Mouse (Mus musculus) liver, embryonic 13.5 days (tissue): Measurements from ENCODE around the gene Tmem80. TPM values are rescaled to one million over a fixed set of nuclear protein-coding genes. Genes with fewer than 3 reads are reported as not detected.

Experiments
- ATAC-seq: fragments of 200-750 bp; cut with Nextera tagmentation; 2 replicates; pipeline ENCODE4 v1.8.0; 2017; ENCODE audit warnings: low read depth, mild to moderate bottlenecking, moderate number of reproducible peaks, moderate library complexity
- DNase-seq: peaks from one replicate; pipeline ENCODE4 v3.0.0; 2022
- H3K27ac ChIP-seq: fragments of 300-500 bp; sonication (generic); 2 replicates; pipeline ENCODE4 v1.5.1; 2015; ENCODE audit warnings: moderate library complexity, mild to moderate bottlenecking, inconsistent platforms
- H3K27me3 ChIP-seq: fragments of 300-500 bp; sonication (generic); 2 replicates; pipeline ENCODE4 v1.6.1; 2015; ENCODE audit warnings: mild to moderate bottlenecking, inconsistent platforms
- H3K36me3 ChIP-seq: fragments of 300-500 bp; sonication (generic); 2 replicates; pipeline ENCODE4 v1.6.1; 2015; ENCODE audit warnings: mild to moderate bottlenecking, inconsistent platforms
- H3K4me1 ChIP-seq: fragments of 300-500 bp; sonication (generic); replicated peaks from 2 replicates; pipeline ENCODE4 v1.6.1; 2015; ENCODE audit warnings: inconsistent platforms
- H3K4me2 ChIP-seq: fragments of 300-500 bp; sonication (generic); 2 replicates; pipeline ENCODE4 v1.6.1; 2015; ENCODE audit warnings: inconsistent platforms, mild to moderate bottlenecking, moderate library complexity
- H3K4me3 ChIP-seq: fragments of 300-500 bp; sonication (generic); replicated peaks from 2 replicates; pipeline ENCODE4 v1.5.1; 2015; ENCODE audit warnings: mild to moderate bottlenecking, inconsistent platforms
- H3K9ac ChIP-seq: fragments of 300-500 bp; sonication (generic); 2 replicates; pipeline ENCODE4 v1.6.1; 2015; ENCODE audit warnings: mild to moderate bottlenecking, inconsistent platforms
- H3K9me3 ChIP-seq: fragments of 300-500 bp; sonication (generic); replicated peaks from 2 replicates; pipeline ENCODE4 v1.6.1; 2016; ENCODE audit warnings: inconsistent platforms
- WGBS: fragments of 180-500 bp; shearing (Covaris S2); methylation state at CpG from one replicate; pipeline ENCODE4 v1.1.7; 2015; ENCODE audit not compliant: insufficient replicate concordance; 5-methylcytosine and 5-hydroxymethylcytosine counted together
- polyA plus RNA-seq: library from polyadenylated mRNA; unstranded; fragments of >200 nt; fragmentation: Nextera tagmentation; extraction: Ambion mirVana; gene quantifications from 2 replicates; pipeline ENCODE4 v1.2.1, GENCODE M21; 2015

Gene Tmem80
- 18.2 and 19.6 TPM in 2 replicates for polyA plus RNA-seq

GRCm38 (mm10) chr7:141327469-141328372, at the start of gene Tmem80, which contains the start of gene Deaf1:
Tmem80 (plus strand) TSS chr7:141327739.
Deaf1 (minus strand) TSS chr7:141327690.
- under 1% methylated on average over 105 of the region's 105 CpGs for WGBS
- peak within 1 kb of the TSS; percentile 94 for H3K27ac ChIP-seq
- peaks cover 48% of the 10 kb centered on the region for H3K4me1 ChIP-seq
- peak within 1 kb of the TSS; percentile 91 for H3K9ac ChIP-seq
- peak within 1 kb of the TSS; percentile 71 for H3K4me3 ChIP-seq
- peak within 1 kb of the TSS; percentile 87 for H3K4me2 ChIP-seq
- H3K27me3 ChIP-seq, result no peaks in the 10 kb centered on the region
- ATAC-seq, result peak; percentile 89
- DNase-seq, result peak; percentile 95
- H3K36me3 ChIP-seq, result peaks cover 20% of the 10 kb centered on the region
- H3K9me3 ChIP-seq, result no peaks in the 10 kb centered on the region

- H3K36me3 ChIP-seq, result no peaks in the 10 kb centered on the region
- ATAC-seq, result 0 out of 2 replicates have a peak, but pooled peaks have one; percentile 18
- 7% methylated on average over 46 of the region's 46 CpGs for WGBS
- no peak for DNase-seq
- no peak within 1 kb of the TSS for H3K9ac ChIP-seq
- no peaks in the 10 kb centered on the region for H3K9me3 ChIP-seq
- peaks cover 35% of the 10 kb centered on the region for H3K27me3 ChIP-seq
- H3K4me3 ChIP-seq, result peak within 1 kb of the TSS; percentile 47
- peaks cover 16% of the 10 kb centered on the region for H3K4me1 ChIP-seq
- no peak within 1 kb of the TSS for H3K27ac ChIP-seq
- H3K4me2 ChIP-seq, result peak within 1 kb of the TSS; percentile 70
Measured at GRCm38 (mm10) chr7:141278766-141279590, 48.6 kb upstream of the Tmem80 start, which contains the start of gene Sct. Sct (minus strand) TSS chr7:141279133.

- DNase-seq (no peak), ATAC-seq (no peak)
- peaks cover 35% of the 10 kb centered on the region for H3K27me3 ChIP-seq
- 69% methylated on average over 6 of the region's 6 CpGs for WGBS
- no peak overlapping the region for H3K4me2 ChIP-seq
- H3K36me3 ChIP-seq, result no peaks in the 10 kb centered on the region
- no peak overlapping the region for H3K27ac ChIP-seq
- no peak overlapping the region for H3K4me3 ChIP-seq
- H3K9me3 ChIP-seq, result no peaks in the 10 kb centered on the region
- H3K9ac ChIP-seq, result no peak overlapping the region
- peaks cover 16% of the 10 kb centered on the region for H3K4me1 ChIP-seq
Measured at GRCm38 (mm10) chr7:141281442-141281841, 46.1 kb upstream of the Tmem80 start.

GRCm38 (mm10) chr7:141282756-141283155, 44.8 kb upstream of the Tmem80 start:
- Histone ChIP-seq H3K27ac (no peak overlapping the region), H3K9ac (no peak overlapping the region), H3K36me3 (no peaks in the 10 kb centered on the region), H3K9me3 (no peaks in the 10 kb centered on the region), H3K4me2 (no peak overlapping the region), H3K27me3 (peaks cover 30% of the 10 kb centered on the region), H3K4me1 (peaks cover 16% of the 10 kb centered on the region), H3K4me3 (no peak overlapping the region)
- 70% methylated on average over 4 of the region's 4 CpGs for WGBS
- no peak for ATAC-seq
- no peak for DNase-seq

GRCm38 (mm10) chr7:141288042-141288441, 39.5 kb upstream of the Tmem80 start:
- Histone ChIP-seq H3K4me3 (no peak overlapping the region), H3K9ac (no peak overlapping the region), H3K9me3 (no peaks in the 10 kb centered on the region), H3K27me3 (peaks cover 48% of the 10 kb centered on the region), H3K27ac (no peak overlapping the region), H3K36me3 (no peaks in the 10 kb centered on the region), H3K4me1 (peaks cover 7% of the 10 kb centered on the region), H3K4me2 (no peak overlapping the region)
- 63% methylated on average over 3 of the region's 3 CpGs for WGBS
- ATAC-seq, result no peak
- DNase-seq, result no peak

GRCm38 (mm10) chr7:141291921-141292582, 35.5 kb upstream of the Tmem80 start, which contains the start of gene Drd4:
Drd4 (plus strand) TSS chr7:141292006.
- Histone ChIP-seq H3K36me3 (peaks cover 3% of the 10 kb centered on the region), H3K27ac (no peak within 1 kb of the TSS), H3K9ac (no peak within 1 kb of the TSS), H3K4me2 (peak within 1 kb of the TSS; percentile 60), H3K27me3 (peaks cover 78% of the 10 kb centered on the region), H3K9me3 (no peaks in the 10 kb centered on the region), H3K4me3 (peak within 1 kb of the TSS; percentile 45), H3K4me1 (peaks cover 16% of the 10 kb centered on the region)
- ATAC-seq (0 out of 2 replicates have a peak, but pooled peaks have one; percentile 26), DNase-seq (no peak)
- 3% methylated on average over 46 of the region's 46 CpGs for WGBS

GRCm38 (mm10) chr7:141292583-141293388, 34.8 kb upstream of the Tmem80 start:
- ATAC-seq (no peak), DNase-seq (no peak)
- no peak overlapping the region for H3K4me2 ChIP-seq
- H3K36me3 ChIP-seq, result peaks cover 8% of the 10 kb centered on the region
- peaks cover 22% of the 10 kb centered on the region for H3K4me1 ChIP-seq
- H3K9me3 ChIP-seq, result no peaks in the 10 kb centered on the region
- peaks cover 78% of the 10 kb centered on the region for H3K27me3 ChIP-seq
- no peak overlapping the region for H3K4me3 ChIP-seq
- no peak overlapping the region for H3K9ac ChIP-seq
- no peak overlapping the region for H3K27ac ChIP-seq
- 36% methylated on average over 15 of the region's 15 CpGs for WGBS

GRCm38 (mm10) chr7:141293852-141294471, 33.6 kb upstream of the Tmem80 start:
- H3K27me3 ChIP-seq, result peaks cover 73% of the 10 kb centered on the region
- WGBS, result 3% methylated on average over 53 of the region's 53 CpGs
- no peak for DNase-seq
- no peak for ATAC-seq
- no peak overlapping the region for H3K27ac ChIP-seq
- H3K4me2 ChIP-seq, result peak overlapping the region; percentile 48
- H3K4me1 ChIP-seq, result peaks cover 29% of the 10 kb centered on the region
- H3K9me3 ChIP-seq, result no peaks in the 10 kb centered on the region
- H3K4me3 ChIP-seq, result peak overlapping the region; percentile 40
- H3K9ac ChIP-seq, result 0 out of 2 replicates have a peak overlapping the region, but pooled peaks have one; percentile 27
- peaks cover 12% of the 10 kb centered on the region for H3K36me3 ChIP-seq

- H3K4me3 ChIP-seq, result peak overlapping the region; percentile 40
- no peak for DNase-seq
Measured at GRCm38 (mm10) chr7:141294479-141294878, 33.1 kb upstream of the Tmem80 start.

More at GRCm38 (mm10) chr7:141294479-141294878, 33.1 kb upstream of the Tmem80 start:
- H3K4me2 ChIP-seq, result peak overlapping the region; percentile 48
- no peaks in the 10 kb centered on the region for H3K9me3 ChIP-seq
- H3K27me3 ChIP-seq, result peaks cover 71% of the 10 kb centered on the region
- H3K4me1 ChIP-seq, result peaks cover 29% of the 10 kb centered on the region
- WGBS, result 8% methylated on average over 22 of the region's 22 CpGs
- H3K36me3 ChIP-seq, result peaks cover 12% of the 10 kb centered on the region
- ATAC-seq, result no peak
- H3K27ac ChIP-seq, result no peak overlapping the region
- no peak overlapping the region for H3K9ac ChIP-seq
